Mouse (Mus musculus): ENCODE results near the gene Pus7l.

- TF ChIP-seq CTCF (IDR thresholded peaks at IDR 0.05; ENCODE audit: extremely low read depth, insufficient read length, insufficient replicate concordance, low read depth, low read length): no peak
- TF ChIP-seq POLR2A (IDR thresholded peaks at IDR 0.05; ENCODE audit: low read depth, low read length): no peak
These were observed 1.5 kb upstream of the Pus7l start for GRCm38 (mm10) chr15:94544844-94545243.
